Comparison of ENCODE assay signal across 7 mouse cellular contexts in genomic region chr19:46037243-46037924, GRCm38 (mm10). TPM values are rescaled to one million over a fixed set of nuclear protein-coding genes. Genes with fewer than 3 reads are reported as not detected.
A peak's percentile ranks its signal among the peaks of the same experiment; 100 is the strongest.
DNase-seq lines count a peak whose midpoint lies in the region; ATAC-seq and TF ChIP-seq lines count a peak whose summit lies in the region.

No protein-coding gene starts in this region.

- 5% methylated on average over 6 of the region's 6 CpGs for WGBS in lung, embryonic 16.5 days
- 34% methylated on average over 6 of the region's 6 CpGs for WGBS in embryonic facial prominence, embryonic 10.5 days
- WGBS in intestine, postnatal 0 days: 12% methylated on average over 6 of the region's 6 CpGs
- WGBS in neural tube, embryonic 12.5 days: 38% methylated on average over 6 of the region's 6 CpGs

- H3K9ac ChIP-seq in lung, embryonic 16.5 days (ENCODE audit: low read length): peak overlapping the region; percentile 89
- H3K9ac ChIP-seq in intestine, postnatal 0 days (ENCODE audit: low read depth, low read length): peak overlapping the region; percentile 83
- peak overlapping the region; percentile 98 for H3K9ac ChIP-seq in neural tube, embryonic 12.5 days

- H3K4me3 ChIP-seq in lung, embryonic 16.5 days (ENCODE audit: low read length): peak overlapping the region; percentile 82
- peak overlapping the region; percentile 94 for H3K4me3 ChIP-seq in embryonic facial prominence, embryonic 10.5 days
- H3K4me3 ChIP-seq in intestine, postnatal 0 days (ENCODE audit: low read depth, low read length): peak overlapping the region; percentile 55; the same call in 1 of the 2 replicates
- H3K4me3 ChIP-seq in neural tube, embryonic 12.5 days: peak overlapping the region; percentile 96

- peak overlapping the region; percentile 98 for H3K27ac ChIP-seq in lung, embryonic 16.5 days (ENCODE audit: low read length)
- H3K27ac ChIP-seq in embryonic facial prominence, embryonic 10.5 days (replicated peaks): peak overlapping the region; percentile 96
- H3K27ac ChIP-seq in intestine, postnatal 0 days (ENCODE audit: low read depth, low read length): no peak overlapping the region
- H3K27ac ChIP-seq in neural tube, embryonic 12.5 days: no peak overlapping the region

- no peak for TF ChIP-seq CTCF in intestine, postnatal 0 days (IDR thresholded peaks at IDR 0.05; ENCODE audit: low read depth)

- no peaks in the 10 kb centered on the region for H3K9me3 ChIP-seq in lung, embryonic 16.5 days (ENCODE audit: control insufficient read depth, low read length)
- no peaks in the 10 kb centered on the region for H3K9me3 ChIP-seq in embryonic facial prominence, embryonic 10.5 days
- no peaks in the 10 kb centered on the region for H3K9me3 ChIP-seq in intestine, postnatal 0 days (ENCODE audit: control insufficient read depth)
- H3K9me3 ChIP-seq in neural tube, embryonic 12.5 days: no peaks in the 10 kb centered on the region

- peak; percentile 15; the same call in 1 of the 2 replicates for ATAC-seq in lung, embryonic 16.5 days (ENCODE audit: low read depth)
- no peak for ATAC-seq in intestine, postnatal 0 days
- ATAC-seq in neural tube, embryonic 12.5 days (ENCODE audit: low FRiP score, low read depth): no peak

- peaks cover 42% of the 10 kb centered on the region for H3K4me1 ChIP-seq in lung, embryonic 16.5 days (replicated peaks; ENCODE audit: control insufficient read depth, insufficient read depth, low read length)
- H3K4me1 ChIP-seq in embryonic facial prominence, embryonic 10.5 days: peaks cover 60% of the 10 kb centered on the region
- peaks cover 18% of the 10 kb centered on the region for H3K4me1 ChIP-seq in intestine, postnatal 0 days (replicated peaks; ENCODE audit: control insufficient read depth, insufficient read depth, low read length)
- H3K4me1 ChIP-seq in neural tube, embryonic 12.5 days: peaks cover 55% of the 10 kb centered on the region

- no peaks in the 10 kb centered on the region for H3K27me3 ChIP-seq in lung, embryonic 16.5 days (ENCODE audit: control insufficient read depth, insufficient read depth, low read depth, low read length)
- no peaks in the 10 kb centered on the region for H3K27me3 ChIP-seq in embryonic facial prominence, embryonic 10.5 days (replicated peaks; ENCODE audit: low read depth, poor library complexity, severe bottlenecking)
- no peaks in the 10 kb centered on the region for H3K27me3 ChIP-seq in intestine, postnatal 0 days (replicated peaks; ENCODE audit: control insufficient read depth, insufficient read depth, low read length)
- H3K27me3 ChIP-seq in neural tube, embryonic 12.5 days (replicated peaks): no peaks in the 10 kb centered on the region

- H3K36me3 ChIP-seq in lung, embryonic 16.5 days (ENCODE audit: control insufficient read depth, insufficient read depth, low read length): peaks cover 35% of the 10 kb centered on the region
- H3K36me3 ChIP-seq in embryonic facial prominence, embryonic 10.5 days (replicated peaks): peaks cover 54% of the 10 kb centered on the region
- H3K36me3 ChIP-seq in intestine, postnatal 0 days (ENCODE audit: control insufficient read depth, insufficient read depth): peaks cover 40% of the 10 kb centered on the region
- H3K36me3 ChIP-seq in neural tube, embryonic 12.5 days: peaks cover 41% of the 10 kb centered on the region

- H3K4me2 ChIP-seq in lung, embryonic 16.5 days (ENCODE audit: low read depth, low read length): peak overlapping the region; percentile 89
- peak overlapping the region; percentile 81 for H3K4me2 ChIP-seq in intestine, postnatal 0 days (replicated peaks; ENCODE audit: low read depth)
- peak overlapping the region; percentile 92 for H3K4me2 ChIP-seq in neural tube, embryonic 12.5 days (replicated peaks)

- DNase-seq in lung, adult 18-20 months: no peak
- DNase-seq in embryonic facial prominence, embryonic 10.5 days (ENCODE audit: low spot score): no peak
- no peak for DNase-seq in right cerebral cortex, postnatal 14 days
- no peak for DNase-seq in adipocyte (ENCODE audit: low spot score)

RNA-seq across cellular contexts. Expression of gene Pprc1, which starts 7.3 kb away (rescaled TPM):
- polyA plus RNA-seq in lung, embryonic 16.5 days (2015; fragmentation: Nextera tagmentation; extraction: Ambion mirVana): 24.4 and 27.0 TPM in 2 replicates
- 55.2 and 65.1 TPM in 2 replicates for polyA plus RNA-seq in embryonic facial prominence, embryonic 10.5 days (2016; fragmentation: Nextera tagmentation; extraction: Ambion mirVana)
- 8.3 and 8.8 TPM in 2 replicates for polyA plus RNA-seq in intestine, postnatal 0 days (2015; fragmentation: Nextera tagmentation; extraction: Ambion mirVana)
- polyA plus RNA-seq in neural tube, embryonic 12.5 days (2016; fragmentation: Nextera tagmentation; extraction: Ambion mirVana): 25.6 and 26.2 TPM in 2 replicates

RNA-seq across cellular contexts. Expression of gene Ldb1, which starts 7.6 kb away (rescaled TPM):
- 55.3 and 70.7 TPM in 2 replicates for polyA plus RNA-seq in lung, embryonic 16.5 days (2015; fragmentation: Nextera tagmentation; extraction: Ambion mirVana)
- 95.0 and 97.8 TPM in 2 replicates for polyA plus RNA-seq in embryonic facial prominence, embryonic 10.5 days (2016; fragmentation: Nextera tagmentation; extraction: Ambion mirVana)
- 31.0 and 35.5 TPM in 2 replicates for polyA plus RNA-seq in intestine, postnatal 0 days (2015; fragmentation: Nextera tagmentation; extraction: Ambion mirVana)
- polyA plus RNA-seq in neural tube, embryonic 12.5 days (2016; fragmentation: Nextera tagmentation; extraction: Ambion mirVana): 139 and 144 TPM in 2 replicates

RNA-seq across cellular contexts. Expression of gene Hps6, which starts 34.1 kb away (rescaled TPM):
- 10.2 and 11.1 TPM in 2 replicates for polyA plus RNA-seq in lung, embryonic 16.5 days (2015; fragmentation: Nextera tagmentation; extraction: Ambion mirVana)
- polyA plus RNA-seq in embryonic facial prominence, embryonic 10.5 days (2016; fragmentation: Nextera tagmentation; extraction: Ambion mirVana): 4.4 and 5.0 TPM in 2 replicates
- 5.3 and 5.4 TPM in 2 replicates for polyA plus RNA-seq in intestine, postnatal 0 days (2015; fragmentation: Nextera tagmentation; extraction: Ambion mirVana)
- polyA plus RNA-seq in neural tube, embryonic 12.5 days (2016; fragmentation: Nextera tagmentation; extraction: Ambion mirVana): 4.3 and 5.2 TPM in 2 replicates

RNA-seq across cellular contexts. Expression of gene Nolc1, which starts 38.3 kb away (rescaled TPM):
- 59.2 and 66.2 TPM in 2 replicates for polyA plus RNA-seq in lung, embryonic 16.5 days (2015; fragmentation: Nextera tagmentation; extraction: Ambion mirVana)
- polyA plus RNA-seq in embryonic facial prominence, embryonic 10.5 days (2016; fragmentation: Nextera tagmentation; extraction: Ambion mirVana): 161 and 167 TPM in 2 replicates
- 22.2 and 25.1 TPM in 2 replicates for polyA plus RNA-seq in intestine, postnatal 0 days (2015; fragmentation: Nextera tagmentation; extraction: Ambion mirVana)
- polyA plus RNA-seq in neural tube, embryonic 12.5 days (2016; fragmentation: Nextera tagmentation; extraction: Ambion mirVana): 81.7 and 94.9 TPM in 2 replicates

RNA-seq across cellular contexts. Expression of gene Armh3, which starts 39.1 kb away (rescaled TPM):
- polyA plus RNA-seq in lung, embryonic 16.5 days (2015; fragmentation: Nextera tagmentation; extraction: Ambion mirVana): 16.9 and 18.0 TPM in 2 replicates
- 18.4 and 19.1 TPM in 2 replicates for polyA plus RNA-seq in embryonic facial prominence, embryonic 10.5 days (2016; fragmentation: Nextera tagmentation; extraction: Ambion mirVana)
- polyA plus RNA-seq in intestine, postnatal 0 days (2015; fragmentation: Nextera tagmentation; extraction: Ambion mirVana): 9.9 and 10.1 TPM in 2 replicates
- polyA plus RNA-seq in neural tube, embryonic 12.5 days (2016; fragmentation: Nextera tagmentation; extraction: Ambion mirVana): 21.2 and 23.0 TPM in 2 replicates

Comparison
In these comparisons a context has a peak if more than half of its experiments do, and no peak if none do; other contexts are left out.
1. H3K27ac ChIP-seq: peak in lung, embryonic 16.5 days (single experiment) and embryonic facial prominence, embryonic 10.5 days (single experiment); none in intestine, postnatal 0 days (single experiment) and neural tube, embryonic 12.5 days (single experiment).
2. Peak in every context shown above with its lines, with median percentiles within 50 percentile points of each other: H3K4me2 ChIP-seq, H3K4me3 ChIP-seq and H3K9ac ChIP-seq.